Mouse (Mus musculus) ES-E14 (cell line): ENCODE results near the gene Lrrc10b. TPM values are rescaled to one million over a fixed set of nuclear protein-coding genes. Genes with fewer than 3 reads are reported as not detected.

ENCODE experiments used
- DNase-seq: peaks from one replicate; pipeline ENCODE4 v3.0.0-alpha.2; 2013; ENCODE audit warnings: low read depth, low spot score
- H3K27ac ChIP-seq: 2 replicates; pipeline ENCODE4 v1.5.1; 2012; ENCODE audit warnings: low read depth, mild to moderate bottlenecking, low read length, moderate library complexity, mixed read lengths; ENCODE audit not compliant: poor library complexity, insufficient read depth, severe bottlenecking
- H3K36me3 ChIP-seq: 2 replicates; pipeline ENCODE4 v1.6.1; 2012; ENCODE audit warnings: mild to moderate bottlenecking, low read length, moderate library complexity, mixed read lengths; ENCODE audit not compliant: control insufficient read depth, poor library complexity, insufficient read depth, severe bottlenecking
- H3K4me1 ChIP-seq, 2 experiments: fragments of 150-350 bp in 1 of 2; sonication (generic) in 1 of 2; 2 replicates each; pipeline ENCODE4 v1.6.1; 2012; ENCODE audit warnings: low read length in 2 of 2, mild to moderate bottlenecking in 1 of 2, mixed read lengths in 1 of 2; ENCODE audit not compliant: control insufficient read depth in 2 of 2, insufficient read depth in 2 of 2, poor library complexity in 1 of 2
- H3K4me3 ChIP-seq, 2 experiments: fragments of 150-350 bp in 1 of 2; sonication (generic) in 1 of 2; 2 replicates each; pipeline ENCODE4 v1.5.1; 2012; ENCODE audit warnings: low read length in 2 of 2, low read depth in 1 of 2, mild to moderate bottlenecking in 1 of 2, mixed read lengths in 1 of 2; ENCODE audit not compliant: insufficient read depth in 1 of 2, poor library complexity in 1 of 2, severe bottlenecking in 1 of 2
- H3K9ac ChIP-seq: 2 replicates; pipeline ENCODE4 v1.6.1; 2012; ENCODE audit warnings: low read depth, mild to moderate bottlenecking, low read length, mixed read lengths; ENCODE audit not compliant: poor library complexity, insufficient read depth, severe bottlenecking
- H3K9me3 ChIP-seq: fragments of 150-350 bp; sonication (generic); 2 replicates; pipeline ENCODE4 v1.6.1; 2012; ENCODE audit warnings: low read depth, mild to moderate bottlenecking, low read length; ENCODE audit not compliant: control insufficient read depth, insufficient read depth
- CHD2 ChIP-seq: IDR thresholded peaks from 2 replicates; pipeline ENCODE4 v1.6.1; 2014; ENCODE audit warnings: mild to moderate bottlenecking, low read depth, low read length, inconsistent platforms
- HCFC1 ChIP-seq: IDR thresholded peaks from 2 replicates; pipeline ENCODE4 v1.6.1; 2012; ENCODE audit warnings: low read length, inconsistent platforms, borderline replicate concordance; ENCODE audit not compliant: insufficient read depth
- MAFK ChIP-seq: IDR thresholded peaks from 2 replicates; pipeline ENCODE4 v1.6.1; 2014; ENCODE audit warnings: mild to moderate bottlenecking, low read depth, low read length, inconsistent platforms; ENCODE audit not compliant: insufficient read depth
- ZC3H11A ChIP-seq: IDR thresholded peaks from 2 replicates; pipeline ENCODE4 v1.6.1; 2012; ENCODE audit warnings: low read depth, mild to moderate bottlenecking, inconsistent platforms, low read length, borderline replicate concordance
- ZNF384 ChIP-seq: IDR thresholded peaks from 2 replicates; pipeline ENCODE4 v1.6.1; 2012; ENCODE audit warnings: low read depth, low read length, inconsistent platforms
- in situ Hi-C, 2 experiments: fragments of 600-800 bp; cut with MboI; formaldehyde crosslinking; loops; one replicate each; pipeline ENCODE4 v1.15.1; 2025; ENCODE audit warnings: low sequenced_read_pairs in 2 of 2, inconsistent platforms in 1 of 2; ENCODE audit not compliant: unreplicated experiment in 2 of 2
- total RNA-seq: library from RNA; depleted of rRNA; stranded (reverse); fragments of 300-350 nt; gene quantifications from 2 replicates; pipeline ENCODE4 v1.2.3, GENCODE M21; 2012

The Lrrc10b gene
- total RNA-seq, 1 experiment = 0.27 TPM

DNA sequence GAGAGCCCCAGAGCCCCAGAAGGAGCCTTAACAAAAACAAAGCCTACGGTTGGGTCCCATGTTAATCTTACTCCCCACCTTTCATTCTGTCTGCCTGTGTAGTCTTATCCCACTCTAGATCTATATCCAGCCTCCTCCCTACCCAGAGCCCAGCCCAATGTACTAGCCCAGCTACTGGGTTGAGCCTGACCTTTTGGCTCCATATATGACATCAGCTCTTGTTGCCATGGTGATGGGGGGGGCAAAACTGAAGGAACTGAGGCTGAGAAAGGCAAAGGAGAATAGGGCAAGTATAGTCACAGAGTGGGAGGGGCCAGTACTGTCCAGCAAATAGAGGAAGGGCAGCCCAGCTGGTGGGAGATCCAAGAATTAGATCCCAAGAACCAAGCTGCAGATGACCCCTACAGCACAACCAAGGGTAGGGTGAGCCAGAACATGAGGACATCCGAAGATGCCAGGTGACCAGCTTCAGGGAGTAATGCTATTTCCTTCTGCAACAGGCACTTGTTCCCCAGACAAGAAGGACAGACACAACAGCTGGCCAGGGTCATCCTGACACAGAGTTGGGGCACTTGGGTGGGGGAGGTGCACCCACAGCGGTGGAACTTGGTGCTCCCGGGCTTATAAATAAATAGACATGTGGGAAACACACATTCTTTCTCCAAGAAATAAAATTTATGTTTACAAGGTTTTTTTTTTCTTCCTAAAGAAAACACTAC, 2.4 kb downstream of the Lrrc10b start:
- in situ Hi-C loops = no loop called here
- Histone ChIP-seq H3K9me3 (no peaks in the 10 kb centered on the region), H3K4me1 (peaks cover 0 to 7% of the 10 kb centered on the region in 2 experiments; a peak in 1 of 4 replicates), H3K9ac (no peak overlapping the region), H3K27ac (no peak overlapping the region), H3K4me3 (no peak overlapping the region), H3K36me3 (no peaks in the 10 kb centered on the region)
- DNase-seq = no peak
- TF ChIP-seq MAFK (no peak), ZC3H11A (no peak), CHD2 (no peak), ZNF384 (no peak), HCFC1 (no peak)

DNA sequence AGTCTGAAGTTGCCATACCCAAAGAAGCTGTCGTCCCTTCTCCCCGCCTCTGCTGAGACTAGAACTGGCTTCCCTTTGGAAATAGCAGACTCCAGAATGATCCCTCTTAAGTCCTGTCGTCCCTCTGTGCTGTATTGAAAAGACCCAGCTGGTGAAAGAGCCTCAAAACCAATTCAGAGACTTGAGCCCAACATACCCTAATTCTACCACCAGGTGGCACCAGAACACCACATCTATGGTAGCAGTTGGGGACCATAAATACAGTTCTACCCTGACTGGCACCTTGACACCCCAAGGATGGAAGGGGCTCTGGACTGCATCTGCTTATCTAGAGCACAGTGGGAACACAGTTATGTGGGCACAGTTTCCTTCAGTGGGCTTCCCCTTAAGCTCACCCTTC, 7.6 kb downstream of the Lrrc10b start:
- Histone ChIP-seq H3K4me1 (peaks cover 0 to 5% of the 10 kb centered on the region in 2 experiments; a peak in 1 of 4 replicates), H3K36me3 (no peaks in the 10 kb centered on the region), H3K9me3 (no peaks in the 10 kb centered on the region), H3K27ac (no peak overlapping the region), H3K9ac (no peak overlapping the region), H3K4me3 (no peak overlapping the region)
- DNase-seq = peak; percentile 79
- TF ChIP-seq MAFK (no peak), HCFC1 (no peak), ZC3H11A (peak; percentile 89), ZNF384 (no peak), CHD2 (no peak)
- in situ Hi-C loops = no loop called here

DNA sequence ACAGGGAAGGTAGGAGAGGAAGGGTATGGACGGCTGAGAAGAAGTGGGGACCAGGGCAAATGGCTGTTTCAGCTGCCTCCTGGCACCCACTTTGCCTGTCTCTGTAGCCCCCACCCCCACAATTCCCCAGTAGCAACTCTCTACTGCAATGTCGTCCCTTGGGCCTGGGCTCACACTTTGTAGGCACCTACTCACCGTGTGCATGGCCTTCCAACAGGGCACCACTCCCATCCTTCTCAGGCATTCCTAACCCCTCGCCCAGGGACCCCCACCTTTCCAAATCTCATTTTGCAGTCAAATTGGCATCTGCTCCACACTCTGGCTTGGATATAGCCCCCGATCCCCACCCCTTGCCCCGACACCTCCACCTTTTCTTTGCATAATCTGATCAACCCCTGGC, 8.1 kb downstream of the Lrrc10b start:
- H3K36me3 ChIP-seq = no peaks in the 10 kb centered on the region
- no peaks in the 10 kb centered on the region for H3K9me3 ChIP-seq
- no peak for DNase-seq
- peaks cover 0 to 5% of the 10 kb centered on the region in 2 experiments; a peak in 1 of 4 replicates for H3K4me1 ChIP-seq
- no peak overlapping the region for H3K4me3 ChIP-seq
- in situ Hi-C loops = no loop called here
- TF ChIP-seq HCFC1 (no peak), ZNF384 (no peak), CHD2 (no peak), ZC3H11A (no peak), MAFK (no peak)
- H3K9ac ChIP-seq = no peak overlapping the region
- no peak overlapping the region for H3K27ac ChIP-seq

DNA sequence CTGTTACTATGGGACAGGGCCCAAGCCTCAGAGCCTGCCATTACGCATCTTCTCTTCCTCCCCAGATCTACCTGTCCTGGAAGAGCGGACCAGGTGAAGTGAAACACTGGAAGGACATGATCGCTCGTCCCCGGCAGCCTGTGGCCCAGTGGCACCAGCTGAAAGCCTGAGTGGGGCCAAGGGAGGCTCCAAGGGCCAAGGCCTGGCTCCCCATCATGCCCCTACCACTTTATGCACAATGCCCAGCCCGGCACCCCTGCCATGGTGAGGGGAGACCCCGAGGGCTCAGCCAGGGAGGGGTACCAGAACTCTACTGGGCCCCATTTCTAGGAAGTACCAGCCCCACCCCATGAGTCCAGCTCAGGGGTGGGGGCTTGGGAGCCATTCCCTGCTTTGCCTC, 9.0 kb downstream of the Lrrc10b start:
- Histone ChIP-seq H3K36me3 (no peaks in the 10 kb centered on the region; the same call in 1 of the 2 replicates), H3K9me3 (no peaks in the 10 kb centered on the region), H3K9ac (no peak overlapping the region), H3K4me3 (no peak overlapping the region), H3K4me1 (peaks cover 0 to 5% of the 10 kb centered on the region in 2 experiments; a peak in 1 of 4 replicates), H3K27ac (no peak overlapping the region)
- DNase-seq = no peak
- in situ Hi-C loops = no loop called here
- TF ChIP-seq CHD2 = no peak
- TF ChIP-seq HCFC1 = no peak
- no peak for TF ChIP-seq ZNF384
- TF ChIP-seq ZC3H11A = no peak
- no peak for TF ChIP-seq MAFK
